Mouse (Mus musculus): Measurements from ENCODE around the gene Glul.

The Glul gene

DNA sequence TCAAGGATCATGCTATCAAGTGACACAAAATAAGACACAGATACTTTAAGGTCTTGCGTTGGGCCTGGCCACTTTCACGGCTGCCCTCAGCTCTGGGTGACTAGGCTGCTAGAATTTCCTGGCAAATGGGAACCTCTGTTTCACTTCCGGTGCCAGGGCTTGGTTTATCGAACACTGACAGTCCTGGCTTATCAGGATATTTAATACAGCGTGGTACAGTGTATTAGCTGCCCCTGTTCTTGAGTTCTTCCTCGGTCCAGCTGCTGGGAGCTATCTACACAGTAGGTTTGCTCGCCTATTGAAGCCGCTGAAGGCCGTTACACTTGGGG is 10.2 kb downstream of the Glul start:
- no peak for DNase-seq

DNA sequence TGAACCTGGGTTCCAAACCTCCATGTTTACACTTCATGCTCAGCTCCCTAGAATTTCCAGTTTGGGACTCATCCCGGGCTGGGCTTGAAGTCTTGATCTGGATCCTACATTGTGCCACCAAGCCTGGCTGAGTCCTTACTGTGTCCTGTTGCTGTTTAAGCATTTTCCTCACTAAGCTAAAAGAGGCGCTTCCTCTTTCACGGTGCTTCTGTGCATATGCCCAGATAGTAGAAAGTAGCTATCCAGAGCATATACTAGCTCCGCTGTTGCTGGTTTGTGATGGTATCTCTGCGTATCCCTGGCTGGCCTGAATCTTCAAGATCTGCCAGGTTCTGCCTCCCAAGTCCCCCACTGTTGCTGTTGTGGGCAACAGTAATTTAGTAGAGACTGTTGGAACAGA is 10.7 kb downstream of the Glul start:
- no peak for DNase-seq

GRCm38 (mm10) chr1:153911276-153911795 is 11.6 kb downstream of the Glul start:
- no peak for DNase-seq

GRCm38 (mm10) chr1:153913869-153914268 is 14.1 kb downstream of the Glul start:
- DNase-seq = no peak

GRCm38 (mm10) chr1:153918521-153919206 is 18.9 kb downstream of the Glul start:
- no peak for DNase-seq

GRCm38 (mm10) chr1:153921642-153922041 is 21.9 kb downstream of the Glul start:
- no peak for DNase-seq

- DNase-seq = peak in 1 of 2 experiments; percentile 26
Observed at GRCm38 (mm10) chr1:153922571-153923021, 22.9 kb downstream of the Glul start.

DNA sequence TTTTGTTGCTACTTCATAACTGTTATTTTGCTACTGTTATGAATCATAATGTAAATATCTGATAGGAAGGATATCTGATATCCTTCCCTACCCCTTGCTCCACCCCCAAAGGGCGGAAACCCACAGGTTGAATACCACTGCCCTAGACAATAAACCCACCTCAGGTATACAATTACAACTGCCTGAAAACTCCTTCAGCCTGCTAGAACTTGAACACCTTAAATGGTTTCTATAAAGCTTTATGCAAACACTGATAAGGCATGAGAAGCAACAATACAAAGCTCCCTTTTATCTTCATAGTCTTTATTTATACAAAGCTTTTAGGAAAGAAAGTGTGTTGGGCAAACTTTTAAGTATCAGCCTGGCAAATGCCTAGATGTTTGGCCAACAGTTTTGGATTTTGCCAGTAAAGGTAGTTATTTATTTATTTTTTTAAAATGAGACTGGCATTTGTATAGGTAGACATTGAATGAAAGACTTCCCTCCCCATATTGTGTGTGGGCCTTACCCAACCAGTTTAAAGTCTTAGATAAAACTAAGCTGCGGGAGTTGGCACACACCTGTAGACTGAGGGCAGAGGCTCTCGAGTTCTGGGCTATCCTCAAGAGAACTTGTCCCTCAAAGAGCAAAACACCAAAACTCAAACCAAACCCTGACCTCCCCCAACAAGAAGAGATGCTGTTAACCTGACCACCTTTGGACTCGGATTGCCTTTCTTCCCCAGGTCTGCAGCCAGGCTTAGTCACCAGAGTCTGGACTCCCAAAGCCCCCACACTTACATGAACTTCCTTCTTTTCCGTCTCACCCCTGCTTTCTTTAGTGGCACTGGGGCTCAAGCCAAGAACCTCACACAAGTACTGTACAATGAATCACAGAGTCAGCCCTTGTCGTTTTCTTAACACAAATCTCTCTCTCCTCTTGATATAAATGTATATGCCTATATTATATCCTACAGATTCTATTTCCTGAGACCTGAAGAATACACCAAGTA is 24.9 kb downstream of the Glul start:
- no peak for DNase-seq

DNA sequence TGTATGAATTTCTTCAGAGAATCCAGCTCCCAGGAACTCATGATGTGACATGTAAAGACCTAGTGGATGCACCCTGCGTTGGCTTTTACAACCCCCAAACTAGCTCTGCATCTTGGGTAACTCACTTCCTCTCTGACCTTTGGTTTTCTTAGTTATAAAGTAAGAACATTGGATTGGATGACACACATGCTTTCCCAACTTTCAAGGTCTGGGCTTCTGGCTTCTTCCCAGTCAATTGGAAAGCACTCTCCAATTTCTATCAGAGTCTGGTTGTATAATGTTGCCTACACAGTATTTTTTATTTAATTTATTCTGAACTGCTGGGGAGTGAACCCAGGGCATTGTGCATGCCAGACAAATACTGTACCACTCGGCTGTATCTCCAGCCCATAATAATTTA is 30.7 kb downstream of the Glul start:
- no peak for DNase-seq

- DNase-seq = no peak
Observed at GRCm38 (mm10) chr1:153933772-153934171, 34.0 kb downstream of the Glul start.

DNA sequence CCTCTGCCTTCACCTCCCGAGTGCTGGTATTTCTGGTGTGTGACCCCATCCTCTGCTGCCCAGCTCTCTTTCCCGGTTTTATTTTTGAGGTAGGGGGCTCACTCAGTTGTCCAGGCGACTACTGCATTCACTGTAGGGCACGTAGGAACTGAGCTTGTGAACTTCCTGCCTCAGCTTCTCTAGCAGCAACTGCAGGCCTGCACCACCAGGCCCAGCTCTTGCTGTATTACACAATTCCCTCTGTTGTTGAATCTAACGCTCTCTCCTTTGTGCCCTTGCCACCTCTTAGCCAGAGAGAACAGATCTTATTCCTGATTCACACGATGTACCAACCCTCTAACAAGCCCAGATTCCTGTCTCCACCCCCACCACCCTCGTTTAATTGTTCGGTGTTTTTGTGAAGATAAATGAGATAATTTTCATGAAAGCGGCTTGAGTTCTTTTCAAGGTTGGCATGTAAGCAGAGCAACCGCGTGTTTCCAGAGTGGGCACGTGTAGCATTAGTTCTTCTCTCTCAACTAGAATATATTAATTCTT is 36.2 kb downstream of the Glul start:
- DNase-seq = no peak

DNA sequence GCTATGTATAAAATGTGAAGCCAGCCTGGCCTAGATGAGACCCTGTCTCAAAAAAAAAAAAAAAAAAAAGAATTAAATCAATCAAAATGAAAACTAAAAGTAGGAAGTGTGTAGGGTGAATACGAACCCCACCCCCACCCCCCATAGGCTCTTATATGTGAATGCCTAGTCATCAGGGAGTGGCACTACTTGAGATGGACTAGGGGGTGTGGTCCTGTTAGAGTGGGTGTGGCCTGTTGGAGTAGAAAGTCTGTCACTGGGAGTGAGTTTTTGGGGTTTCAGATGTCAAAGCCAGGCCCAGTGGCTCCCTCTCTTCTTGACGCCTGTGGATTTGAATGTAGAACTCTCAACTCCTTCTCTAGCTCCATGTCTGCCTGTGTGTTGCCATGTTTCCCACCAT is 37.3 kb downstream of the Glul start:
- DNase-seq = no peak

DNA sequence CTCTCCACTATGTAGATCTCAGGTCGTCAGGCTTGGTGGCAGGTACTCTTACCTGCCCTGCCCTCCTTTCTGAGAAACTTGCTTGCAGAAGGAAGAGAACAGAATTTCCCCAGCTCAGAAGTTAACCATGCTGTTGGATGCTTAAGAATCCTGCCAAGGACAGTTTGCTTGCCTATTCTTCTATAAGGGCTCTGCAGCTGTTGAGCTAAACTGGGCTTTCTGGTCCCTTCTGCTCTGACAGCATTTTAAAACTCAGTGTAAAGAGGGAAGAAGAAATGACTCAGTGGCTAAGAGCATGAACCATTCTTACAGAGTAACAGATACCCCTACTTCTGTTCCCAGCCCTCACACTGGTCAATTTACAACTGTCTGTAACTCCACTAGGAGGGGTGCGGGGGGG is 41.2 kb downstream of the Glul start:
- no peak for DNase-seq

DNA sequence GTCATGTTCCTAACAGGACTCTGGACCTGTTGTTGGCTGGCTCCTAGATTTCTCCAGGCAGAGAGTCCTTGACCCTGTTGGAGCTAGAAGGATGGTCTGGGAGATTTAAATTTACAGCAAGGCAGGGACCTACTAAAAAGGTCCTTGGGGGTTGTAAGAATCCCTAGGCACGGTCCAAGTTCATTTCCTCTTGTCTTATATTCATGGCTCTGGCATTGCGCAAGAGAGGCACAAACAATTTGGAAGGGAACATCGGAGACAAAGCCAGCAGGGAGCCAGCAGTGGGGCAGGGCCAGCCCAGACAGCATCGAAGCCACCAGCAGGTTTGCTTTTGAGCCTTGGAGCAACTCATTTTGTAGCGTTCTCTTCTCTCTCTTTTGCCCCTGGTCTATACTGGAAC is 45.4 kb downstream of the Glul start:
- no peak for DNase-seq

GRCm38 (mm10) chr1:153946971-153947370 is 47.2 kb downstream of the Glul start:
- DNase-seq = no peak

DNA sequence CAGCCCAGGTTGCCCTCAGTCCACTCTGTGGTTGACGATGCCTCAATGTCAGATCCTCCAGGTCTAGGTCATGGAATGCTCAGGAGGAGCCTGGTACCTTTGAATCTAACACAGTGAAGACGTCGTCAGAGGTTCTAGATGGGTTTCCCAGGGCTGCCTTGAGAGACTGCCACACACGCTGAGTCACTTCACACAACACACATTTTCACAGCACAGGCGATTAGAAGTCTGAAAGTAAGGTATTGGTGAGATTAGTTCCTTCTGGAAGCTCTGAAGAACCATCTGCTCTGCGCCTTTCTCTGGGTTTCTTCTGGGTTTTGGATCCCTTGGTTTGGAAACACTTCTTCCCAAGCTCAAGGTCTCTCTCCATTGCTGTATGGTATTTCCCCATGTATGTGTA is 48.1 kb downstream of the Glul start:
- DNase-seq = no peak

DNA sequence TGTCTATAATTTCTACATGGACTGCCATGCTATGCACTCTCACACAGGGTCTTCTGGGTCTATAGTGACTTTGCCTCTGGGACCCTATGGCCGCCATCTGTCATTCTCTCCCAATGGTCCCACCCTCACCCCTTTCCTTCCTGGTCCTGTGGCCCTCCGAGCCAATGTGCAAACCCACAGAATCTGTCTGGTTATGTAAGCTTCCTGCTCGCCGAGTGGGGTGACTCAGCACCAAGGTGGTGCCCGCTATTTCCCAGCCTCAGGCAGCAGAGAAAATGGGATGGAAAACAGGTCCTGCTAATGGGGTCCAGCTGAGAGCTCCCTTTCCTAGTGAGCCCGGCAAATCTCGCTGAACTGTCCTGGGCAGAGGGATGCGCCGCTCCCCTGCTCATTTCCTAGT is 53.5 kb downstream of the Glul start:
- DNase-seq = no peak

DNA sequence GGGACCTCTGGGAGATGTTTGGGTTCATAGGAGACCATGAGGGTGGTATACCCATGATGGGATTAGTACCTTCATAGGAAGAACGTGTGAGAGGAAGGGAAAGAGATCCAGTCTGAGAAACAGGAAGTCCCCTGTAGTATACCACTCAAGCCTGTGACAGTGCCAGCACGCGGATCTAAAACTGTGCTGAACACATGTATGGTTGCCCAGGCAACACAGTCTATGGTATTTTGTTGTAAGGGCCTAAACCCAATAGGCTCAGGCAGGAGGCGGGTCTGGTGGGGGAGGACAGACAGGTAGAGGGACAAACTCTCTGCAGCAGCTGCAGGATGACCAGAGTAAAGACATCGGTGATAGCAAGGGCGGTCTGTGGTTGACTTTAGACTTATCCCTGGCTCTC is 54.1 kb downstream of the Glul start:
- DNase-seq = no peak

GRCm38 (mm10) chr1:153957850-153958249 is 58.1 kb downstream of the Glul start:
- DNase-seq = no peak

Data from cerebellum, postnatal 14 days (tissue).